Mouse (Mus musculus) midbrain, postnatal 0 days (tissue): ENCODE measurements around the gene Nktr. TPM values are rescaled to one million over a fixed set of nuclear protein-coding genes. Genes with fewer than 3 reads are reported as not detected.
A peak's percentile ranks its signal among the peaks of the same experiment; 100 is the strongest.

ENCODE experiments used
- ATAC-seq: fragments of 200-750 bp; cut with Nextera tagmentation; 2 replicates; pipeline ENCODE4 v1.8.0; 2017; ENCODE audit warnings: moderate number of reproducible peaks, mild to moderate bottlenecking, moderate TSS enrichment, moderate library complexity; ENCODE audit not compliant: low FRiP score
- DNase-seq: peaks from one replicate; pipeline ENCODE4 v3.0.0-alpha.2; 2015; ENCODE audit warnings: low spot score
- H3K27ac ChIP-seq: fragments of 300-500 bp; sonication (generic); 2 replicates; pipeline ENCODE4 v1.5.1; 2014; ENCODE audit warnings: low read depth, mild to moderate bottlenecking, low read length, mixed read lengths
- H3K27me3 ChIP-seq: fragments of 300-500 bp; sonication (generic); 2 replicates; pipeline ENCODE4 v1.6.1; 2014; ENCODE audit warnings: low read length, control low read depth, mixed read lengths; ENCODE audit not compliant: insufficient read depth
- H3K36me3 ChIP-seq: fragments of 300-500 bp; sonication (generic); 2 replicates; pipeline ENCODE4 v1.6.1; 2014; ENCODE audit warnings: low read length, control low read depth, mixed read lengths; ENCODE audit not compliant: insufficient read depth
- H3K4me1 ChIP-seq: fragments of 300-500 bp; sonication (generic); 2 replicates; pipeline ENCODE4 v1.6.1; 2014; ENCODE audit warnings: mild to moderate bottlenecking, control low read depth, antibody characterized with exemption, low read length, mixed read lengths; ENCODE audit not compliant: insufficient read depth
- H3K4me2 ChIP-seq: fragments of 300-500 bp; sonication (generic); 2 replicates; pipeline ENCODE4 v1.6.1; 2014; ENCODE audit warnings: low read depth, mild to moderate bottlenecking, low read length, mixed read lengths; ENCODE audit not compliant: poor library complexity, severe bottlenecking
- H3K4me3 ChIP-seq: fragments of 300-500 bp; sonication (generic); 2 replicates; pipeline ENCODE4 v1.5.1; 2014; ENCODE audit warnings: low read depth, mild to moderate bottlenecking, low read length, moderate library complexity
- H3K9ac ChIP-seq: fragments of 300-500 bp; sonication (generic); replicated peaks from 2 replicates; pipeline ENCODE4 v1.6.1; 2014; ENCODE audit warnings: mild to moderate bottlenecking, low read length, moderate library complexity, mixed read lengths; ENCODE audit not compliant: poor library complexity, severe bottlenecking
- H3K9me3 ChIP-seq: fragments of 300-500 bp; sonication (generic); 2 replicates; pipeline ENCODE4 v1.6.1; 2016; ENCODE audit warnings: low read length, control low read depth
- CTCF ChIP-seq: IDR thresholded peaks from 2 replicates; pipeline ENCODE4 v1.5.1; 2016; ENCODE audit warnings: antibody characterized with exemption, mild to moderate bottlenecking
- WGBS: fragments of 180-500 bp; shearing (Covaris S2); extraction: QIAGEN DNeasy Blood & Tissue Kit; methylation state at CpG from one replicate; pipeline ENCODE4 v1.1.7; 2014; 5-methylcytosine and 5-hydroxymethylcytosine counted together
- polyA plus RNA-seq: library from polyadenylated mRNA; unstranded; fragments of >200 nt; fragmentation: Nextera tagmentation; extraction: Ambion mirVana; gene quantifications from 2 replicates; pipeline ENCODE4 v1.2.1, GENCODE M21; 2015
- total RNA-seq: library from RNA; depleted of rRNA; stranded (reverse); fragments of >200 nt; gene quantifications from 2 replicates; pipeline ENCODE4 v1.2.3, GENCODE M21; 2014

Nktr gene
- total and polyA plus RNA-seq, 2 experiments from 2014 or later = 50.7 to 71.4 TPM

DNA sequence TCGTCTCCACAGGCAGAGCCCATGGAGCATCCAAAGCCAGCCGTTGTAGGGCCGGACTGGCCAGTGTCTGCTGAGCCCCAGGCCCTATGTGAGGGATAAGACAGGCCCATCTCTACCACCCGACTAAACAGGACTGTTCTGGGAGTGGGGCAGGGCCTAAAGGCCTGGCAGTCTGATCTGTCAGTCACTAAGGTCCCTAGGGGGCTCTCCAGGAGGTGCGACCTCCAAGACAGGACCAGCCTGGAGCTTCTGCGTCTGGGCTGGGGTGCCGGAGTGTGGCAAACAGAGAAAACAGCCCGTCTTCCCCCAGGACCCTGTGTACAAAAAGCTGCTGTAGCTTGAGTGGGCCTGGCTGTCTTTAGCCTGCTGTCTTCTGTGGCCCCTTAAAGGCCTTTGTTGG is 42.8 kb downstream of the Nktr start:
- 0 out of 2 replicates have a peak overlapping the region, but pooled peaks have one; percentile 8 for H3K9ac ChIP-seq
- H3K4me1 ChIP-seq = peaks cover 7% of the 10 kb centered on the region
- DNase-seq (no peak), ATAC-seq (no peak)
- H3K27ac ChIP-seq = no peak overlapping the region
- no peak overlapping the region for H3K4me2 ChIP-seq
- no peaks in the 10 kb centered on the region for H3K27me3 ChIP-seq
- peaks cover 34% of the 10 kb centered on the region for H3K36me3 ChIP-seq
- WGBS = 64% methylated on average over 8 of the region's 8 CpGs
- H3K9me3 ChIP-seq = no peaks in the 10 kb centered on the region
- no peak for TF ChIP-seq CTCF
- H3K4me3 ChIP-seq = no peak overlapping the region

GRCm38 (mm10) chr9:121762248-121762647 is 43.3 kb downstream of the Nktr start:
- no peaks in the 10 kb centered on the region for H3K9me3 ChIP-seq
- H3K27ac ChIP-seq = no peak overlapping the region
- 91% methylated on average over 10 of the region's 10 CpGs for WGBS
- no peak overlapping the region for H3K4me2 ChIP-seq
- no peak overlapping the region for H3K9ac ChIP-seq
- H3K36me3 ChIP-seq = peaks cover 38% of the 10 kb centered on the region
- no peak overlapping the region for H3K4me3 ChIP-seq
- H3K27me3 ChIP-seq = no peaks in the 10 kb centered on the region
- no peak for ATAC-seq
- no peak for DNase-seq
- H3K4me1 ChIP-seq = peaks cover 7% of the 10 kb centered on the region
- no peak for TF ChIP-seq CTCF

- Histone ChIP-seq H3K4me3 (no peak overlapping the region), H3K36me3 (peaks cover 43% of the 10 kb centered on the region), H3K27ac (no peak overlapping the region), H3K9me3 (no peaks in the 10 kb centered on the region), H3K4me1 (peaks cover 7% of the 10 kb centered on the region), H3K27me3 (no peaks in the 10 kb centered on the region), H3K9ac (no peak overlapping the region), H3K4me2 (no peak overlapping the region)
- ATAC-seq (no peak), DNase-seq (no peak)
- WGBS = 87% methylated on average over 25 of the region's 25 CpGs
- no peak for TF ChIP-seq CTCF
Measured at GRCm38 (mm10) chr9:121762761-121763160, 43.8 kb downstream of the Nktr start.

GRCm38 (mm10) chr9:121763716-121764115 is 44.7 kb downstream of the Nktr start:
- no peaks in the 10 kb centered on the region for H3K9me3 ChIP-seq
- no peak overlapping the region for H3K4me2 ChIP-seq
- DNase-seq = no peak
- peaks cover 7% of the 10 kb centered on the region for H3K4me1 ChIP-seq
- 88% methylated on average over 19 of the region's 19 CpGs for WGBS
- H3K27ac ChIP-seq = no peak overlapping the region
- no peak overlapping the region for H3K4me3 ChIP-seq
- no peak overlapping the region for H3K9ac ChIP-seq
- ATAC-seq = no peak
- peaks cover 53% of the 10 kb centered on the region for H3K36me3 ChIP-seq
- TF ChIP-seq CTCF = no peak
- no peaks in the 10 kb centered on the region for H3K27me3 ChIP-seq

GRCm38 (mm10) chr9:121765166-121765855 is 46.3 kb downstream of the Nktr start:
- Histone ChIP-seq H3K9me3 (no peaks in the 10 kb centered on the region), H3K4me3 (no peak overlapping the region), H3K9ac (no peak overlapping the region), H3K27ac (no peak overlapping the region), H3K4me1 (peaks cover 7% of the 10 kb centered on the region), H3K36me3 (peaks cover 60% of the 10 kb centered on the region), H3K27me3 (no peaks in the 10 kb centered on the region), H3K4me2 (no peak overlapping the region)
- TF ChIP-seq CTCF = no peak
- DNase-seq (no peak), ATAC-seq (no peak)
- WGBS = 93% methylated on average over 16 of the region's 16 CpGs

DNA sequence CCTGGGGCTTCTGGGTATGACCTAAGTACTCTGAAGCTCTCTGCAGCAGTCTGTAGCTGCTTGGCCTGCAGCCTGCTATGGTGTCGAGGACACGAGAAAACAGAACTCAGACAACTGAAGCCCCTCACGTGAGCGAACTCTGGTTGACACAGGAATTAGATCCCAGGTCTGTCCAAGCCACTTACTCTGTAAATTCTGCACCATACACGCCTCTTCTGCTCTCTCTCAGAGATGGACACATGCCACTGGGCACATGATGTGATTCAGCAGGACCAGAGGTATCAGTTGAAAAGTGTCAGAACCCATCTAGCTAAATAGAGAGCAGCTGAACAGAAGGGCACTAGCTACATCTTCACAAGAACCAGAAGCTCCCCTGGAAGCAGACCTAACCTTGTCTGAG is 53.4 kb downstream of the Nktr start:
- H3K4me1 ChIP-seq = no peaks in the 10 kb centered on the region
- no peak overlapping the region for H3K9ac ChIP-seq
- DNase-seq (no peak), ATAC-seq (no peak)
- H3K27me3 ChIP-seq = peaks cover 7% of the 10 kb centered on the region; the same call in 1 of the 2 replicates
- H3K4me2 ChIP-seq = no peak overlapping the region
- no peak overlapping the region for H3K4me3 ChIP-seq
- H3K9me3 ChIP-seq = no peaks in the 10 kb centered on the region
- 69% methylated on average over 5 of the region's 5 CpGs for WGBS
- no peak for TF ChIP-seq CTCF
- no peak overlapping the region for H3K27ac ChIP-seq
- H3K36me3 ChIP-seq = peaks cover 20% of the 10 kb centered on the region
